Mouse (Mus musculus) hindbrain, embryonic 13.5 days (tissue): ENCODE measurements at regions not wholly inside any gene's neighbourhood (a gene's known extent, or its start where the extent isn't known, plus 50 kb on each side); places are given as distances from the start of the nearest gene placed in this dataset.

Experiments used
- ATAC-seq: fragments of 200-750 bp; cut with Nextera tagmentation; 2 replicates; pipeline ENCODE4 v1.8.0; 2017; ENCODE audit warnings: moderate TSS enrichment; ENCODE audit not compliant: low FRiP score
- H3K27ac ChIP-seq: fragments of 300-500 bp; sonication (generic); 2 replicates; pipeline ENCODE4 v1.5.1; 2015; ENCODE audit warnings: inconsistent platforms, mild to moderate bottlenecking, moderate library complexity
- H3K27me3 ChIP-seq: fragments of 300-500 bp; sonication (generic); 2 replicates; pipeline ENCODE4 v1.6.1; 2015; ENCODE audit warnings: mild to moderate bottlenecking, inconsistent platforms
- H3K36me3 ChIP-seq: fragments of 300-500 bp; sonication (generic); 2 replicates; pipeline ENCODE4 v1.6.1; 2015; ENCODE audit warnings: mild to moderate bottlenecking, inconsistent platforms
- H3K4me1 ChIP-seq: fragments of 300-500 bp; sonication (generic); replicated peaks from 2 replicates; pipeline ENCODE4 v1.6.1; 2015; ENCODE audit warnings: inconsistent platforms
- H3K4me2 ChIP-seq: fragments of 300-500 bp; sonication (generic); 2 replicates; pipeline ENCODE4 v1.6.1; 2015; ENCODE audit warnings: inconsistent platforms, mild to moderate bottlenecking, moderate library complexity
- H3K4me3 ChIP-seq: fragments of 300-500 bp; sonication (generic); 2 replicates; pipeline ENCODE4 v1.5.1; 2015; ENCODE audit warnings: mild to moderate bottlenecking, inconsistent platforms
- H3K9ac ChIP-seq: fragments of 300-500 bp; sonication (generic); 2 replicates; pipeline ENCODE4 v1.6.1; 2015; ENCODE audit warnings: mild to moderate bottlenecking, inconsistent platforms
- H3K9me3 ChIP-seq: fragments of 300-500 bp; sonication (generic); 2 replicates; pipeline ENCODE4 v1.6.1; 2016; ENCODE audit warnings: inconsistent platforms
- WGBS: fragments of 180-500 bp; shearing (Covaris S2); methylation state at CpG from one replicate; pipeline ENCODE4 v1.1.7; 2015; 5-methylcytosine and 5-hydroxymethylcytosine counted together

GRCm38 (mm10) chr8:126668657-126669025 lies 74.9 kb upstream of the Irf2bp2 start:
- Histone ChIP-seq H3K9me3 (no peaks in the 10 kb centered on the region), H3K4me1 (peaks cover 63% of the 10 kb centered on the region), H3K36me3 (no peaks in the 10 kb centered on the region), H3K4me2 (no peak overlapping the region), H3K27ac (peak overlapping the region; percentile 99), H3K9ac (0 out of 2 replicates have a peak overlapping the region, but pooled peaks have one; percentile 20), H3K27me3 (no peaks in the 10 kb centered on the region), H3K4me3 (no peak overlapping the region)
- 73% methylated on average over 5 of the region's 5 CpGs for WGBS
- ATAC-seq: no peak

GRCm38 (mm10) chr8:126667721-126668656 lies 74.2 kb upstream of the Irf2bp2 start:
- Histone ChIP-seq H3K27ac (peak overlapping the region; percentile 99), H3K4me3 (no peak overlapping the region), H3K4me2 (no peak overlapping the region), H3K9me3 (no peaks in the 10 kb centered on the region), H3K36me3 (no peaks in the 10 kb centered on the region), H3K4me1 (peaks cover 69% of the 10 kb centered on the region), H3K9ac (peak overlapping the region; percentile 66; the same call in 1 of the 2 replicates), H3K27me3 (no peaks in the 10 kb centered on the region)
- 46% methylated on average over 16 of the region's 16 CpGs for WGBS
- peak; percentile 29 for ATAC-seq

- H3K4me2 ChIP-seq: peak overlapping the region; percentile 36
- ATAC-seq: peak; percentile 25; the same call in 1 of the 2 replicates
- WGBS: 28% methylated on average over 12 of the region's 12 CpGs
- H3K9ac ChIP-seq: peak overlapping the region; percentile 66
- H3K36me3 ChIP-seq: no peaks in the 10 kb centered on the region
- H3K27ac ChIP-seq: peak overlapping the region; percentile 99
- no peaks in the 10 kb centered on the region for H3K9me3 ChIP-seq
- H3K4me1 ChIP-seq: peaks cover 77% of the 10 kb centered on the region
- no peak overlapping the region for H3K4me3 ChIP-seq
- H3K27me3 ChIP-seq: no peaks in the 10 kb centered on the region
These were observed 73.4 kb upstream of the Irf2bp2 start for GRCm38 (mm10) chr8:126667086-126667720.

- peak overlapping the region; percentile 66 for H3K9ac ChIP-seq
- H3K9me3 ChIP-seq: no peaks in the 10 kb centered on the region
- peak; percentile 85 for ATAC-seq
- H3K4me3 ChIP-seq: no peak overlapping the region
- H3K4me2 ChIP-seq: peak overlapping the region; percentile 36
- H3K36me3 ChIP-seq: no peaks in the 10 kb centered on the region
- no peaks in the 10 kb centered on the region for H3K27me3 ChIP-seq
- H3K4me1 ChIP-seq: peaks cover 84% of the 10 kb centered on the region
- WGBS: 1% methylated on average over 15 of the region's 15 CpGs
- peak overlapping the region; percentile 99 for H3K27ac ChIP-seq
These were observed 72.7 kb upstream of the Irf2bp2 start for GRCm38 (mm10) chr8:126666327-126667085.

- H3K4me3 ChIP-seq: no peak overlapping the region
- peak overlapping the region; percentile 61 for H3K9ac ChIP-seq
- H3K4me1 ChIP-seq: peaks cover 92% of the 10 kb centered on the region
- ATAC-seq: no peak
- peak overlapping the region; percentile 35 for H3K4me2 ChIP-seq
- H3K27ac ChIP-seq: peak overlapping the region; percentile 99
- H3K27me3 ChIP-seq: no peaks in the 10 kb centered on the region
- no peaks in the 10 kb centered on the region for H3K9me3 ChIP-seq
- no peaks in the 10 kb centered on the region for H3K36me3 ChIP-seq
- 18% methylated on average over 18 of the region's 18 CpGs for WGBS
These were observed 71.9 kb upstream of the Irf2bp2 start for GRCm38 (mm10) chr8:126665581-126666241.

- Histone ChIP-seq H3K9ac (no peak overlapping the region), H3K27me3 (no peaks in the 10 kb centered on the region), H3K4me3 (no peak overlapping the region), H3K4me2 (no peak overlapping the region), H3K9me3 (no peaks in the 10 kb centered on the region), H3K36me3 (no peaks in the 10 kb centered on the region), H3K27ac (peak overlapping the region; percentile 99), H3K4me1 (peaks cover 99% of the 10 kb centered on the region)
- 52% methylated on average over 5 of the region's 5 CpGs for WGBS
- no peak for ATAC-seq
These were observed 71.1 kb upstream of the Irf2bp2 start for GRCm38 (mm10) chr8:126664891-126665290.

GRCm38 (mm10) chr8:126662797-126663784 lies 69.3 kb upstream of the Irf2bp2 start:
- H3K4me1 ChIP-seq: peaks cover 89% of the 10 kb centered on the region
- 43% methylated on average over 14 of the region's 14 CpGs for WGBS
- peak overlapping the region; percentile 44; the same call in 1 of the 2 replicates for H3K9ac ChIP-seq
- peak overlapping the region; percentile 99 for H3K27ac ChIP-seq
- no peaks in the 10 kb centered on the region for H3K27me3 ChIP-seq
- H3K4me2 ChIP-seq: no peak overlapping the region
- ATAC-seq: no peak
- no peaks in the 10 kb centered on the region for H3K36me3 ChIP-seq
- no peaks in the 10 kb centered on the region for H3K9me3 ChIP-seq
- no peak overlapping the region for H3K4me3 ChIP-seq

- Histone ChIP-seq H3K9ac (no peak overlapping the region), H3K36me3 (no peaks in the 10 kb centered on the region), H3K4me1 (peaks cover 82% of the 10 kb centered on the region), H3K9me3 (no peaks in the 10 kb centered on the region), H3K4me2 (no peak overlapping the region), H3K27me3 (no peaks in the 10 kb centered on the region), H3K4me3 (no peak overlapping the region), H3K27ac (peak overlapping the region; percentile 96)
- ATAC-seq: no peak
- 39% methylated on average over 5 of the region's 5 CpGs for WGBS
These were observed 68.4 kb upstream of the Irf2bp2 start for GRCm38 (mm10) chr8:126662151-126662550.

- Histone ChIP-seq H3K27me3 (no peaks in the 10 kb centered on the region), H3K27ac (peak overlapping the region; percentile 96), H3K36me3 (no peaks in the 10 kb centered on the region), H3K4me3 (no peak overlapping the region), H3K9ac (peak overlapping the region; percentile 58), H3K4me1 (peaks cover 77% of the 10 kb centered on the region), H3K9me3 (no peaks in the 10 kb centered on the region), H3K4me2 (peak overlapping the region; percentile 40; the same call in 1 of the 2 replicates)
- WGBS: 22% methylated on average over 14 of the region's 14 CpGs
- ATAC-seq: no peak
These were observed 67.8 kb upstream of the Irf2bp2 start for GRCm38 (mm10) chr8:126661511-126662142.

- H3K4me1 ChIP-seq: peaks cover 70% of the 10 kb centered on the region
- H3K9me3 ChIP-seq: no peaks in the 10 kb centered on the region
- no peak overlapping the region for H3K4me3 ChIP-seq
- 21% methylated on average over 12 of the region's 12 CpGs for WGBS
- H3K36me3 ChIP-seq: no peaks in the 10 kb centered on the region
- no peaks in the 10 kb centered on the region for H3K27me3 ChIP-seq
- H3K4me2 ChIP-seq: peak overlapping the region; percentile 40
- peak overlapping the region; percentile 96 for H3K27ac ChIP-seq
- ATAC-seq: peak; percentile 36; the same call in 1 of the 2 replicates
- peak overlapping the region; percentile 58 for H3K9ac ChIP-seq
These were observed 67.0 kb upstream of the Irf2bp2 start for GRCm38 (mm10) chr8:126660658-126661316.
